Mouse (Mus musculus): ENCODE data around the gene Gm11937. TPM values are rescaled to one million over a fixed set of nuclear protein-coding genes. Genes with fewer than 3 reads are reported as not detected.

The Gm11937 gene
- not detected in 2 replicates for total RNA-seq (2023)

GRCm38 (mm10) chr11:99610089-99610488 lies at the start of gene Gm11937:
Gm11937 (minus strand) TSS chr11:99610189.

GRCm38 (mm10) chr11:99658467-99659010 lies 48.5 kb upstream of the Gm11937 start, which contains the start of gene Gm11563:
Gm11563 (minus strand) TSS chr11:99658960.

GRCm38 (mm10) chr11:99650136-99650535 lies 40.1 kb upstream of the Gm11937 start, which contains the start of gene Gm11555:
Gm11555 (minus strand) TSS chr11:99650236.

DNA sequence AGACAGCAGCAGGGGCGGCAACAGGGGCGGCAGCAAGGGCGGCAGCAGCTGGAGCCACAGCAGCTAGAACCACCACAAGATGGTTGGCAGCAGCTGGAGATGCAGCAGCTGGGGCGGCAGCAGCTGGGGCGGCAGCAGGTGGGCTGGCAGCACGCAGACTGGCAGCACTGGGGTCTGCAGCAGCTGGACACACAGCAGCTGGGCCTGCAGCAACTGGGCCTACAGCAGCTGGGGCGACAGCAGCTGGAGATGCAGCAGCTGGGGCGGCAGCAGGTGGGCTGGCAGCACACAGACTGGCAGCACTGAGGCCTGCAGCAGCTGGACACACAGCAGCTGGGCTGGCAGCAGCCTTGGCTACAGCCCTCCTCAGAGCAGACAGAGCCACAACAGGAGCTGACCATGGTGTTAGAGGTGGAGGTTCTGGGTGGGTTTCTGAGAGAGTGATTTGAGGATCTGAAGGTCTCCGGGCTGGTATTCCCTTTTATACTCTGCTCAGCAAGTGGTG lies 33.7 kb upstream of the Gm11937 start, which contains the start of gene Krtap4-7:
Gene Krtap4-7, minus strand, starts transcription at position 455 of the 505 bp plus-strand sequence.

GRCm38 (mm10) chr11:99634653-99635134 lies 24.7 kb upstream of the Gm11937 start, which contains the start of gene Krtap4-2:
Krtap4-2 (minus strand) TSS chr11:99635084.

DNA sequence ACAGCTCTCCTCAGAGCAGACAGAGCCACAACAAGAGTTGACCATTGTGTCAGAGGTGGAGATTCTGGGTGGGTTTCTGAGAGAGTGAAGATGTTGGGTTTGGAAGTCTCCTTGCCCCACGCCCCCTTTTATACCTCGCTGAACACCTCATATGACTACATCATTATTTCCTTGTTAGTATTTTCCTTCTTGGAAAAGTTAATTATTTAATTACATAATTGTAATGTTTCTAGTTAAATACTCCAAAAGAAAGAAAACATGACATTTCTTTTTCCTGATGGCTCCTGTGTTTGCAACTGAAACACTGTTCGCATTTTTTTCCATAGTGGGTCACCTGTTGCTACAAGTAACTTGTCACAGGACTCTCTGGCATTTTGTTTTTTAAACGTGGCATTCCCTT lies 18.1 kb upstream of the Gm11937 start, which contains the start of gene Krtap4-1:
Gene Krtap4-1, minus strand, starts transcription at position 101 of the 400 bp plus-strand sequence.

GRCm38 (mm10) chr11:99620335-99620734 lies 10.3 kb upstream of the Gm11937 start, which contains the start of gene Gm11562:
Gm11562 (minus strand) TSS chr11:99620435.

DNA sequence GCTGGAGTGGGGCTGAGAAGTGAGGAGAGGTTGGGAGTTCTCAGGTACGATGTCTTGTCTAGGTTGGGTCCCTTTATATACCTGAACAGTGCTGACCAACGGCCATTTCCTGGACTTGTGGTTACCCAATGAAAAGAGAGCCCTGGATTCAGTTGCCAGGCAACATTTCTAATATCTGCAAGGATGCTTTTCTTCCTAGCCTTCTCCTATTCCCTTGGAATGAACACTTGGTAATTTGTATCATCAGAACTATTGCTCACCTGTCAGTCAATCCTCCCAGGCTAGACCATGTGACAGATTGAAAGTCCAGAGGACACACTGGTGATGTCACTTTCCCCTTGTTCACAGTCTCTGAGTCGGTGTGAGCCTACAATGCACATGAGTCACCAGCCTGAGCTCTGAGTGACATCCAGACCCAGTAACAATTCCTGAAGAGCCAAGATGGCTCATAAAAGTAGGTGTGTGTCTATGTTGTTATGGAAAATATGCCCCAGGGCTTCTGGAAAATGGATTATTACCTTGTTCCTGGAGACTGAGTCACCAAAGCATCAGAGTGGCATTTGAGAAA lies 4.9 kb upstream of the Gm11937 start, which contains the start of gene Krtap2-4:
Gene Krtap2-4, minus strand, starts transcription at position 51 of the 568 bp plus-strand sequence.

DNA sequence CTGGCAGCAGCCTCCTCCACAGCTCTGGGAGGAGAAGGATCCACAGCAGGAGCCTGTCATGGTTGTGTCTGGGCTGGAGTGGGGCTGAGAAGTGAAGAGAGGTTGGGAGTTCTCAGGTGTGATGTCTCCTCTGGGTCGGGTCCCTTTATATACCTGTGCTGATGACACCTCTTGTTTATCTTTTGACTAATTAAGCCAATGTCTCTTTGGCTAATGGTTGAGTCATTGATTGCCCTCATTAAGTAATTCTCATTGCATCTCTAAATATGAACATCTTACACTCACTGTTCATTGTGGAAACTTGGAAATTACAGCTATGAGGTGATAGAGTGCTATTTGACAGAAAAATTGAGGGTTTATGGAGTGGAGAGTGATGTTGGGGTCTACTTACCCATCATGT lies 6.8 kb downstream of the Gm11937 start, which contains the start of gene Gm11938:
Gene Gm11938, minus strand, starts transcription at position 101 of the 400 bp plus-strand sequence.

DNA sequence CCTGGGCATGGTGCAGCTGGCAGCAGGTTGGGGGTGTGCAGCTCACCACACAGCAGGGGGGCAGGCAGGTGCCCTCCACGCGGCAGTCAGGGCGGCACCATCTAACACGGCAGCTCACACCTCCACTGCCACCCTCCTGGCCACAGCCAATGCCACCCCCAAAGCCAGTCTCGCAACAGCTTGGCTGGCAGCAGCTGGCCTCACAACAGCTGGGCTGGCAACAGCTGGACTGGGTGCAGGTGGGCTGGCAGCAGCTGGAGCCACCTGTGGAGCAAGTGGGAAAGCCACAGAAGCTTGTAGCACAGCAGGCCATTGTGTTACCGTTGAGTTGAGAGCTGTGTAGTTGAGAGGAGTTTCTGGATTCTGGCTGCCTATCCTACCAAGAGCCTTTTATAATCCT lies 12.2 kb downstream of the Gm11937 start, which contains the start of gene Krtap9-3:
Gene Krtap9-3, minus strand, starts transcription at position 364 of the 400 bp plus-strand sequence.

GRCm38 (mm10) chr11:99590981-99591380 lies 19.0 kb downstream of the Gm11937 start, which contains the start of gene Krtap1-3:
Krtap1-3 (minus strand) TSS chr11:99591339.

GRCm38 (mm10) chr11:99583245-99583704 lies 26.7 kb downstream of the Gm11937 start, which contains the start of gene Krtap1-4:
Krtap1-4 (minus strand) TSS chr11:99583654.

DNA sequence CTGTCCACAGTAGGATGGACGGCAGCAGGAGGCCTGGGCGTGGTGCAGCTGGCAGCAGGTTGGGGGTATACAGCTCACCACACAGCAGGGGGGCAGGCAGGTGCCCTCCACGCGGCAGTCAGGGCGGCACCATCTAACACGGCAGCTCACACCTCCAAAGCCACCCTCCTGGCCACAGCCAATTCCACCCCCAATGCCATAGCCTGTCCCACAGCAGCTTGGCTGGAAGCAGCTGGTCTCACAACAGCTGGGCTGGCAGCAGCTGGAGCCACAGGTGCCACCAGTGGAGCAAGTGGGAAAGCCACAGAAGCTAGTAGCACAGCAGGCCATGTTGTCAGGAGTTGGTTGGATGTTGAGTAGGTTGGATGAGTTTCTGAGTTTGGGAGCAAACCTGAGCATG lies 29.4 kb downstream of the Gm11937 start, which contains the start of gene Krtap1-5:
Gene Krtap1-5, minus strand, starts transcription at position 381 of the 400 bp plus-strand sequence.

GRCm38 (mm10) chr11:99566530-99566929 lies 43.5 kb downstream of the Gm11937 start, which contains the start of gene Krtap3-1:
Krtap3-1 (minus strand) TSS chr11:99566630.

Other genes starting within 250 kb of the Gm11937 start
- not detected in 2 replicates for gene Krt28, start 235.3 kb downstream of the Gm11937 start, total RNA-seq (2023)
- gene Krt10, start 220.8 kb downstream of the Gm11937 start, total RNA-seq (2023): not detected in 2 replicates
- gene Krt12, start 187.9 kb downstream of the Gm11937 start, total RNA-seq (2023): not detected in 2 replicates
- gene Krt20, start 172.0 kb downstream of the Gm11937 start, total RNA-seq (2023): not detected in 2 replicates
- gene Krt23, start 117.1 kb downstream of the Gm11937 start, total RNA-seq (2023): not detected in 2 replicates
- not detected in 2 replicates for gene Krt39, start 88.9 kb downstream of the Gm11937 start, total RNA-seq (2023)
- not detected in 2 replicates for gene Krt40, start 67.0 kb downstream of the Gm11937 start, total RNA-seq (2023)
- gene Krtap3-3, start 59.3 kb downstream of the Gm11937 start, total RNA-seq (2023): not detected in 2 replicates
- not detected in 2 replicates for gene Krtap3-2, start 53.3 kb downstream of the Gm11937 start, total RNA-seq (2023)
- gene Gm11939, start 50.7 kb downstream of the Gm11937 start, total RNA-seq (2023): not detected in 2 replicates
- gene Krtap3-1, start 43.6 kb downstream of the Gm11937 start, total RNA-seq (2023): not detected in 2 replicates
- gene Krtap1-5, start 29.2 kb downstream of the Gm11937 start, total RNA-seq (2023): not detected in 2 replicates
- not detected in 2 replicates for gene Krtap1-4, start 26.5 kb downstream of the Gm11937 start, total RNA-seq (2023)
- not detected in 2 replicates for gene Krtap1-3, start 18.9 kb downstream of the Gm11937 start, total RNA-seq (2023)
- not detected in 2 replicates for gene Krtap9-3, start 12.1 kb downstream of the Gm11937 start, total RNA-seq (2023)
- not detected in 2 replicates for gene Gm11938, start 6.9 kb downstream of the Gm11937 start, total RNA-seq (2023)
- not detected in 2 replicates for gene Krtap2-4, start 4.7 kb upstream of the Gm11937 start, total RNA-seq (2023)
- not detected in 2 replicates for gene Gm11562, start 10.2 kb upstream of the Gm11937 start, total RNA-seq (2023)
- not detected in 2 replicates for gene Krtap4-1, start 18.0 kb upstream of the Gm11937 start, total RNA-seq (2023)
- not detected in 2 replicates for gene Krtap4-2, start 24.9 kb upstream of the Gm11937 start, total RNA-seq (2023)
- gene Krtap4-7, start 33.9 kb upstream of the Gm11937 start, total RNA-seq (2023): not detected in 2 replicates
- not detected in 2 replicates for gene Gm11555, start 40.0 kb upstream of the Gm11937 start, total RNA-seq (2023)
- not detected in 2 replicates for gene Gm11563, start 48.8 kb upstream of the Gm11937 start, total RNA-seq (2023)
- not detected in 2 replicates for gene Krtap4-6, start 55.8 kb upstream of the Gm11937 start, total RNA-seq (2023)
- not detected in 2 replicates for gene Gm14190, start 80.6 kb upstream of the Gm11937 start, total RNA-seq (2023)
- gene Gm14180, start 124.1 kb upstream of the Gm11937 start, total RNA-seq (2023): not detected in 2 replicates
- gene Gm11595, start 162.7 kb upstream of the Gm11937 start, total RNA-seq (2023): not detected in 2 replicates
- gene Krtap4-8, start 170.5 kb upstream of the Gm11937 start, total RNA-seq (2023): not detected in 2 replicates
- gene Krtap4-9, start 175.0 kb upstream of the Gm11937 start, total RNA-seq (2023): not detected in 2 replicates
- gene Gm11596, start 183.3 kb upstream of the Gm11937 start, total RNA-seq (2023): not detected in 2 replicates
- not detected in 2 replicates for gene Gm11569, start 188.7 kb upstream of the Gm11937 start, total RNA-seq (2023)
- not detected in 2 replicates for gene Gm11554, start 194.3 kb upstream of the Gm11937 start, total RNA-seq (2023)
- not detected in 2 replicates for gene Krtap4-13, start 199.7 kb upstream of the Gm11937 start, total RNA-seq (2023)
- not detected in 2 replicates for gene Gm11564, start 205.5 kb upstream of the Gm11937 start, total RNA-seq (2023)
- not detected in 2 replicates for gene 2300003K06Rik, start 227.9 kb upstream of the Gm11937 start, total RNA-seq (2023)
- gene Krtap4-16, start 241.4 kb upstream of the Gm11937 start, total RNA-seq (2023): not detected in 2 replicates
- not detected in 2 replicates for gene Gm11568, start 247.7 kb upstream of the Gm11937 start, total RNA-seq (2023)